ENCODE assay signal across 9 mouse cellular contexts in the genomic region with DNA sequence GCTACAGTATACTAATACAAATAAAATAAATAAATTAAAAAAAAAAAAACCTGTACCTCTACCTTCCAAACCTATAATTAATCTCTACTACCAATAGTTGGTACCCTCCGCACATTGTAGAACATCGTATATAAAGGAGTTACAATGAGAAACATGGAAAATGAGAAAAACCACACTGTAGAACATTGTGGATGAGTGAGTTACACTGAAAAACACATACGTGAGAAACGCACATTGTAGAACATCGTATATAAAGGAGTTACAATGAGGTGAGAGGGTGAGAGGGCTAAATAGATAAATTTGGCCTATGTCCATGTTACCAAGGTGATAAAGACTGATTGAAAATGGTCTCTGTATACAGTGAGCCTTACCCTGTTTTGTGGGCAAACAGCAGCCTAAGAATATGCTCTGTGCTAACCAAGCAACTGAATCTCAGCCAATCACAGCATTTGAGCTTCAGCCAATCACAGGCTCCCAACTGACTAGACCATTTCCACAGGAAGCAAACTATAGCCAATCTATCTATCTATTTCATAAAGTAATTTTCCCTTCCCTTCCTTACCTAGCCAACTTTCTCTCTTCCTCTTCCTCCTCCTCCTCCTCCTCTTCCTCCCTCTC. TPM values are rescaled to one million over a fixed set of nuclear protein-coding genes. Genes with fewer than 3 reads are reported as not detected.
DNase-seq lines count a peak whose midpoint lies in the region; ATAC-seq and TF ChIP-seq lines count a peak whose summit lies in the region.
"Had no signal": no experiment of that assay in that cellular context is flagged by ENCODE, and none has a peak within 500 bp of the region (broad histone marks: within the 10 kb centered on the region; RNA-seq: fewer than 3 reads in every experiment).

No protein-coding gene starts in this region.

- H3K27ac ChIP-seq in heart, embryonic 14.5 days (replicated peaks in 1 of 2; ENCODE audit: control insufficient read depth in 1 of 2, insufficient read depth in 1 of 2, low read depth in 2 of 2, low read length in 2 of 2), result no peak overlapping the region
- H3K27ac ChIP-seq in CH12.LX (ENCODE audit: insufficient read depth, low read depth), result peak overlapping the region; percentile 17; the same call in 1 of the 2 replicates
- no peak overlapping the region for H3K27ac ChIP-seq in forebrain, embryonic 15.5 days (replicated peaks)
- H3K27ac ChIP-seq in midbrain, embryonic 13.5 days, result no peak overlapping the region

- H3K4me2 ChIP-seq in heart, embryonic 14.5 days (ENCODE audit: low read length), result no peak overlapping the region
- H3K4me2 ChIP-seq in CH12.LX (ENCODE audit: insufficient read depth, low read depth, poor library complexity, severe bottlenecking), result peak overlapping the region; percentile 92
- no peak overlapping the region for H3K4me2 ChIP-seq in forebrain, embryonic 15.5 days (replicated peaks)
- no peak overlapping the region; the same call in 1 of the 2 replicates for H3K4me2 ChIP-seq in midbrain, embryonic 13.5 days (replicated peaks)

- H3K36me3 ChIP-seq in heart, embryonic 14.5 days (ENCODE audit: control insufficient read depth, insufficient read depth, low read length), result no peaks in the 10 kb centered on the region
- H3K36me3 ChIP-seq in CH12.LX (replicated peaks in 1 of 2; ENCODE audit: control insufficient read depth in 1 of 2, insufficient read depth in 1 of 2, low read length in 1 of 2), result no peaks in the 10 kb centered on the region
- no peaks in the 10 kb centered on the region for H3K36me3 ChIP-seq in forebrain, embryonic 15.5 days
- no peaks in the 10 kb centered on the region for H3K36me3 ChIP-seq in midbrain, embryonic 13.5 days

- peaks cover 5% of the 10 kb centered on the region; the same call in 1 of the 2 replicates for H3K79me2 ChIP-seq in CH12.LX (replicated peaks; ENCODE audit: control insufficient read depth, extremely low read depth, insufficient read depth, poor library complexity, severe bottlenecking)

- no peak for TF ChIP-seq EP300 in CH12.LX (IDR thresholded peaks at IDR 0.05; ENCODE audit: low read length)

- in situ Hi-C loops in CH12.LX (cut with MboI; ENCODE audit: low pct_ligation_motif_present, low pct_unique_long_range_greater_than_20kb, low sequenced_read_pairs), result loop anchor here (10.0 kb wide), 1 partner anchor 65 kb away; no protein-coding TSS in a partner anchor

- no peak for DNase-seq in heart, adult 18-20 months
- no peak for DNase-seq in CH12.LX (ENCODE audit: extremely low read depth)
- no peak for DNase-seq in urinary bladder, postnatal 36 days (ENCODE audit: low spot score in 2 of 2)
- no peak for DNase-seq in frontal cortex, postnatal 14 days (ENCODE audit: low spot score in 2 of 2)
- no peak for DNase-seq in ovary, postnatal 10 days (ENCODE audit: low spot score)

- ATAC-seq in heart, embryonic 14.5 days (ENCODE audit: insufficient number of reproducible peaks, insufficient read depth, low FRiP score, low read depth), result 0 out of 2 replicates have a peak, but pooled peaks have one; percentile 54
- ATAC-seq in forebrain, embryonic 15.5 days (replicated peaks), result peak; percentile 62
- ATAC-seq in midbrain, embryonic 13.5 days, result peak; percentile 62

- 81% methylated on average over 5 of the region's 5 CpGs for WGBS in heart, embryonic 14.5 days
- WGBS in forebrain, embryonic 15.5 days, result 72% methylated on average over 5 of the region's 5 CpGs
- WGBS in midbrain, embryonic 13.5 days, result 81% methylated on average over 5 of the region's 5 CpGs

- H3K4me1 ChIP-seq in heart, embryonic 14.5 days (ENCODE audit: control insufficient read depth in 2 of 2, insufficient read depth in 2 of 2, low read length in 2 of 2), result no peaks in the 10 kb centered on the region
- H3K4me1 ChIP-seq in CH12.LX (ENCODE audit: control insufficient read depth in 1 of 2, insufficient read depth in 2 of 2), result peaks cover 31 to 46% of the 10 kb centered on the region in 2 experiments
- H3K4me1 ChIP-seq in forebrain, embryonic 15.5 days, result 0 out of 2 replicates have a peak, but pooled peaks cover 3% of the 10 kb centered on the region
- peaks cover 10% of the 10 kb centered on the region; the same call in 1 of the 2 replicates for H3K4me1 ChIP-seq in midbrain, embryonic 13.5 days (replicated peaks)

- TF ChIP-seq CTCF in CH12.LX (conservative IDR thresholded peaks at IDR 0.05 in 1 of 2, IDR thresholded peaks at IDR 0.05 in 1 of 2; ENCODE audit: low read depth in 2 of 2, low read length in 2 of 2), result no peak

- no peak overlapping the region for H3K9ac ChIP-seq in heart, embryonic 14.5 days (ENCODE audit: low read length)
- H3K9ac ChIP-seq in CH12.LX (ENCODE audit: insufficient read depth, low read depth), result no peak overlapping the region
- no peak overlapping the region for H3K9ac ChIP-seq in forebrain, embryonic 15.5 days (replicated peaks)
- no peak overlapping the region for H3K9ac ChIP-seq in midbrain, embryonic 13.5 days (replicated peaks)

- no peak overlapping the region for H3K4me3 ChIP-seq in heart, embryonic 14.5 days (ENCODE audit: control insufficient read depth in 1 of 2, insufficient read depth in 1 of 2, low read depth in 1 of 2, low read length in 2 of 2)
- H3K4me3 ChIP-seq in CH12.LX (replicated peaks in 1 of 3; ENCODE audit: low read depth in 2 of 3, low read length in 2 of 3, poor library complexity in 1 of 3), result peak overlapping the region in 1 of 3 experiments; percentile 30
- no peak overlapping the region for H3K4me3 ChIP-seq in forebrain, embryonic 15.5 days
- H3K4me3 ChIP-seq in midbrain, embryonic 13.5 days (replicated peaks), result no peak overlapping the region

- no peak for TF ChIP-seq RAD21 in CH12.LX (IDR thresholded peaks at IDR 0.05; ENCODE audit: low read depth, low read length)

- dilution Hi-C loops in CH12.LX (cut with MboI; ENCODE audit: extremely low pct_ligation_motif_present, extremely low pct_unique_long_range_greater_than_20kb, low sequenced_read_pairs), result no loop called here

- no peaks in the 10 kb centered on the region for H3K9me3 ChIP-seq in heart, embryonic 14.5 days (ENCODE audit: control insufficient read depth, low read length)
- H3K9me3 ChIP-seq in CH12.LX (replicated peaks; ENCODE audit: low read length), result no peaks in the 10 kb centered on the region
- H3K9me3 ChIP-seq in forebrain, embryonic 15.5 days, result no peaks in the 10 kb centered on the region
- no peaks in the 10 kb centered on the region for H3K9me3 ChIP-seq in midbrain, embryonic 13.5 days

- no peaks in the 10 kb centered on the region for H3K27me3 ChIP-seq in heart, embryonic 14.5 days (ENCODE audit: control insufficient read depth, insufficient read depth, low read length)
- peaks cover 2% of the 10 kb centered on the region for H3K27me3 ChIP-seq in CH12.LX (replicated peaks)
- H3K27me3 ChIP-seq in forebrain, embryonic 15.5 days, result no peaks in the 10 kb centered on the region
- no peaks in the 10 kb centered on the region for H3K27me3 ChIP-seq in midbrain, embryonic 13.5 days

- TF ChIP-seq POLR2A in CH12.LX (IDR thresholded peaks at IDR 0.05; ENCODE audit: low read depth, low read length), result no peak

TF ChIP-seq in CH12.LX, 34 proteins besides CTCF, POLR2A, EP300 and RAD21:
- no peak for TF ChIP-seq USF2 (conservative IDR thresholded peaks at IDR 0.05; ENCODE audit: low read depth, low read length)
- no peak for TF ChIP-seq NELFE (IDR thresholded peaks at IDR 0.05; ENCODE audit: low read depth, low read length)
- no peak for TF ChIP-seq ZKSCAN1 (IDR thresholded peaks at IDR 0.05; ENCODE audit: borderline replicate concordance, low read depth, low read length)
- TF ChIP-seq MAZ (IDR thresholded peaks at IDR 0.05; ENCODE audit: low read depth, low read length), result no peak
- no peak for TF ChIP-seq GABPA (IDR thresholded peaks at IDR 0.05; ENCODE audit: insufficient replicate concordance, low read depth, low read length)
- TF ChIP-seq JUN (IDR thresholded peaks at IDR 0.05; ENCODE audit: insufficient read depth, low read depth, low read length), result no peak

RNA-seq across cellular contexts. Expression of a gene that starts 23.0 kb away (rescaled TPM):
- polyA plus RNA-seq in heart, embryonic 14.5 days (2014; fragmentation: Nextera tagmentation; extraction: Ambion mirVana), result not detected in 2 replicates
- total RNA-seq in heart, adult 18-20 months (2021), result not detected
- total RNA-seq in CH12.LX (2012; rRNA removed), result 0.04 TPM in 2 replicates
- not detected in 2 replicates for total RNA-seq in CH12.LX (2014; rRNA removed)
- 0.11 and 0.22 TPM in 2 replicates for polyA plus RNA-seq in CH12.LX (2012; ENCODE audit: insufficient read length, low read depth)
- polyA plus RNA-seq in forebrain, embryonic 15.5 days (2015; fragmentation: Nextera tagmentation; extraction: Ambion mirVana), result 0.14 and 0.19 TPM in 2 replicates
- 0.27 and 0.38 TPM in 2 replicates for polyA plus RNA-seq in midbrain, embryonic 13.5 days (2015; fragmentation: Nextera tagmentation; extraction: Ambion mirVana)
- total RNA-seq: left cerebral cortex, postnatal 10 days had no signal

RNA-seq across cellular contexts. Expression of a gene that starts 28.8 kb away (rescaled TPM):
- not detected in 2 replicates for polyA plus RNA-seq in heart, embryonic 14.5 days (2014; fragmentation: Nextera tagmentation; extraction: Ambion mirVana)
- total RNA-seq in heart, adult 18-20 months (2021), result not detected
- total RNA-seq in CH12.LX (2012; rRNA removed), result 0.25 and 0.34 TPM in 2 replicates
- total RNA-seq in CH12.LX (2014; rRNA removed), result not detected in 2 replicates
- not detected in 2 replicates for polyA plus RNA-seq in CH12.LX (2012; ENCODE audit: insufficient read length, low read depth)
- polyA plus RNA-seq in forebrain, embryonic 15.5 days (2015; fragmentation: Nextera tagmentation; extraction: Ambion mirVana), result not detected in 2 replicates
- polyA plus RNA-seq in midbrain, embryonic 13.5 days (2015; fragmentation: Nextera tagmentation; extraction: Ambion mirVana), result not detected in 2 replicates
- total RNA-seq: left cerebral cortex, postnatal 10 days had no signal

RNA-seq across cellular contexts. Expression of a gene that starts 55.2 kb away (rescaled TPM):
- polyA plus RNA-seq in heart, embryonic 14.5 days (2014; fragmentation: Nextera tagmentation; extraction: Ambion mirVana), result not detected in 2 replicates
- 10 to 100 TPM in 1 of 2 experiments, not detected in 1; 16.0 TPM for total RNA-seq in heart, adult 18-20 months (2021)
- total RNA-seq in CH12.LX (2012; rRNA removed) (not detected in 2 replicates), CH12.LX (2014; rRNA removed) (not detected in 2 replicates)
- not detected in 2 replicates for polyA plus RNA-seq in CH12.LX (2012; ENCODE audit: insufficient read length, low read depth)
- 0.23 TPM in 1 of 2 replicates, not detected in the other for polyA plus RNA-seq in forebrain, embryonic 15.5 days (2015; fragmentation: Nextera tagmentation; extraction: Ambion mirVana)
- polyA plus RNA-seq in midbrain, embryonic 13.5 days (2015; fragmentation: Nextera tagmentation; extraction: Ambion mirVana), result 0.36 and 0.37 TPM in 2 replicates
- total RNA-seq: left cerebral cortex, postnatal 10 days had no signal
